Comparison of ENCODE assay signal across 14 mouse cellular contexts in genomic region chr11:55608524-55608920, GRCm38 (mm10). TPM values are rescaled to one million over a fixed set of nuclear protein-coding genes. Genes with fewer than 3 reads are reported as not detected.
DNase-seq lines count a peak whose midpoint lies in the region; ATAC-seq and TF ChIP-seq lines count a peak whose summit lies in the region.
"Had no signal": no experiment of that assay in that cellular context is flagged by ENCODE, and none has a peak within 500 bp of the region (broad histone marks: within the 10 kb centered on the region; RNA-seq: fewer than 3 reads in every experiment).

No protein-coding gene starts in this region.

- intact Hi-C loops in heart, adult 2 months (cut with DNase I), result no loop called here

- no peaks in the 10 kb centered on the region for H3K9me3 ChIP-seq in hindbrain, embryonic 15.5 days
- H3K9me3 ChIP-seq in neural tube, embryonic 14.5 days (ENCODE audit: control insufficient read depth, low read length), result no peaks in the 10 kb centered on the region

- TF ChIP-seq POLR2A in heart, adult 2 months (IDR thresholded peaks at IDR 0.05; ENCODE audit: insufficient read depth, low read depth, low read length), result no peak

- DNase-seq in heart, adult 11 months, result peak; percentile 28
- DNase-seq in heart, adult 2 months, result no peak
- DNase-seq in embryo, embryonic 9.5 days (ENCODE audit: extremely low spot score), result peak; percentile 9
- no peak for DNase-seq in thymus, postnatal 14 days
- DNase-seq in c-Kit-positive CD71-positive TER-119-positive erythroid progenitor cells, embryonic 14.5 days (ENCODE audit: low spot score), result no peak
- DNase-seq in frontal cortex, postnatal 10 days (ENCODE audit: low spot score in 2 of 2), result no peak
- DNase-seq: cerebellum, adult 9-10 months had no signal

- H3K27ac ChIP-seq in heart, adult 2 months, result no peak overlapping the region
- peak overlapping the region; percentile 79 for H3K27ac ChIP-seq in hindbrain, embryonic 15.5 days (replicated peaks)
- peak overlapping the region; percentile 87 for H3K27ac ChIP-seq in neural tube, embryonic 14.5 days (ENCODE audit: low read depth, low read length)
- H3K27ac ChIP-seq: gastrocnemius, adult 2 months; liver, embryonic 14.5 days had no signal

- 3% methylated on average over 12 of the region's 12 CpGs for WGBS in heart, adult 2 months
- 0% methylated on average over 12 of the region's 12 CpGs for WGBS in hindbrain, embryonic 15.5 days
- under 1% methylated on average over 12 of the region's 12 CpGs for WGBS in neural tube, embryonic 14.5 days

- H3K79me2 ChIP-seq in heart, adult 2 months (replicated peaks; ENCODE audit: control insufficient read depth, insufficient read depth, low read length), result no peaks in the 10 kb centered on the region

- TF ChIP-seq EP300 in heart, adult 2 months (IDR thresholded peaks at IDR 0.05; ENCODE audit: insufficient read depth, low read depth, low read length), result no peak

- no peak for TF ChIP-seq CTCF in heart, adult 2 months (IDR thresholded peaks at IDR 0.05)

- peaks cover 2% of the 10 kb centered on the region; the same call in 1 of the 2 replicates for H3K27me3 ChIP-seq in heart, adult 2 months (ENCODE audit: control insufficient read depth, insufficient read depth, low read length)
- H3K27me3 ChIP-seq in hindbrain, embryonic 15.5 days, result no peaks in the 10 kb centered on the region
- no peaks in the 10 kb centered on the region for H3K27me3 ChIP-seq in neural tube, embryonic 14.5 days (ENCODE audit: control insufficient read depth, insufficient read depth, low read length)

- ATAC-seq in hindbrain, embryonic 15.5 days (ENCODE audit: low FRiP score, low read depth), result peak; percentile 66
- ATAC-seq in neural tube, embryonic 14.5 days (ENCODE audit: low read depth), result peak; percentile 66

- H3K36me3 ChIP-seq in heart, adult 2 months (ENCODE audit: control insufficient read depth, insufficient read depth, low read length), result no peaks in the 10 kb centered on the region
- no peaks in the 10 kb centered on the region for H3K36me3 ChIP-seq in hindbrain, embryonic 15.5 days
- H3K36me3 ChIP-seq in neural tube, embryonic 14.5 days (ENCODE audit: control insufficient read depth, insufficient read depth, low read length), result no peaks in the 10 kb centered on the region

- peak overlapping the region; percentile 64 for H3K4me2 ChIP-seq in hindbrain, embryonic 15.5 days
- H3K4me2 ChIP-seq in neural tube, embryonic 14.5 days (ENCODE audit: low read depth, low read length), result peak overlapping the region; percentile 64

- no peak overlapping the region for H3K9ac ChIP-seq in heart, adult 2 months (ENCODE audit: low read depth, low read length)
- H3K9ac ChIP-seq in hindbrain, embryonic 15.5 days, result peak overlapping the region; percentile 47
- peak overlapping the region; percentile 74 for H3K9ac ChIP-seq in neural tube, embryonic 14.5 days (replicated peaks; ENCODE audit: low read depth, low read length)
- H3K9ac ChIP-seq: liver, embryonic 14.5 days had no signal

- H3K4me3 ChIP-seq in heart, adult 2 months, result no peak overlapping the region
- peak overlapping the region; percentile 70 for H3K4me3 ChIP-seq in hindbrain, embryonic 15.5 days
- H3K4me3 ChIP-seq in neural tube, embryonic 14.5 days (ENCODE audit: low read depth, low read length), result peak overlapping the region; percentile 66
- H3K4me3 ChIP-seq: gastrocnemius, adult 2 months had no signal

- no peaks in the 10 kb centered on the region for H3K4me1 ChIP-seq in heart, adult 2 months (ENCODE audit: control insufficient read depth, insufficient read depth, low read length)
- H3K4me1 ChIP-seq in hindbrain, embryonic 15.5 days (replicated peaks), result peaks cover 25% of the 10 kb centered on the region
- H3K4me1 ChIP-seq in neural tube, embryonic 14.5 days (ENCODE audit: control insufficient read depth, insufficient read depth, low read length), result peaks cover 18% of the 10 kb centered on the region; the same call in 1 of the 2 replicates

RNA-seq across cellular contexts. Expression of gene Glra1, which starts 0.5 kb away (rescaled TPM):
- not detected for total RNA-seq in heart, adult 2 months (2021)
- polyA plus RNA-seq in heart, adult 2 months (2012; rRNA removed), result not detected in 2 replicates
- 1.9 and 2.2 TPM in 2 replicates for polyA plus RNA-seq in hindbrain, embryonic 15.5 days (2015; fragmentation: Nextera tagmentation; extraction: Ambion mirVana)
- polyA plus RNA-seq in neural tube, embryonic 14.5 days (2014; fragmentation: Nextera tagmentation; extraction: Ambion mirVana), result 3.1 and 3.5 TPM in 2 replicates
- total RNA-seq: gastrocnemius, adult 2 months; heart, postnatal 36 days; neutrophil, adult 5-6 weeks had no signal
- polyA plus RNA-seq: liver, embryonic 14.5 days; stomach, embryonic 16.5 days had no signal

Comparison
In these comparisons a context has a peak if more than half of its experiments do, and no peak if none do; other contexts are left out.
1. DNase-seq: peak in heart, adult 11 months (single experiment) and embryo, embryonic 9.5 days (single experiment); none in heart, adult 2 months (0 of 2), thymus, postnatal 14 days (single experiment), c-Kit-positive CD71-positive TER-119-positive erythroid progenitor cells, embryonic 14.5 days (single experiment) and frontal cortex, postnatal 10 days (0 of 2).